Mouse (Mus musculus) mouse trophoblast stem cell (cell line): ENCODE results near the gene Kcnq1.

Experiments
- in situ Hi-C, 2 experiments: fragments of 300-500 bp; cut with MseI, MboI; formaldehyde crosslinking; loops; 2 replicates in 1 of 2; 3 replicates in 1 of 2; pipeline ENCODE4 v1.15.1; 2025

The Kcnq1 gene

GRCm38 (mm10) chr7:143265829-143266438 lies 159.8 kb downstream of the Kcnq1 start:
- in situ Hi-C loops = no loop called here

- in situ Hi-C loops = no loop called here
Observed at GRCm38 (mm10) chr7:143273747-143274146, 167.6 kb downstream of the Kcnq1 start.

GRCm38 (mm10) chr7:143275030-143275429 lies 168.9 kb downstream of the Kcnq1 start:
- in situ Hi-C loops = no loop called here

- in situ Hi-C loops = no loop called here
Observed at GRCm38 (mm10) chr7:143283625-143284024, 177.5 kb downstream of the Kcnq1 start.

- in situ Hi-C loops = no loop called here
Observed at GRCm38 (mm10) chr7:143284866-143285265, 178.7 kb downstream of the Kcnq1 start.

GRCm38 (mm10) chr7:143285440-143285839 lies 179.3 kb downstream of the Kcnq1 start:
- in situ Hi-C loops = no loop called here

GRCm38 (mm10) chr7:143286532-143287290 lies 180.5 kb downstream of the Kcnq1 start:
- in situ Hi-C loops = no loop called here

GRCm38 (mm10) chr7:143288135-143288534 lies 182.0 kb downstream of the Kcnq1 start:
- in situ Hi-C loops = no loop called here

- in situ Hi-C loops = no loop called here
Observed at GRCm38 (mm10) chr7:143289082-143289849, 183.1 kb downstream of the Kcnq1 start.

GRCm38 (mm10) chr7:143294690-143295355 lies 188.7 kb downstream of the Kcnq1 start:
- in situ Hi-C loops = no loop called here

GRCm38 (mm10) chr7:143295356-143296000 lies 189.3 kb downstream of the Kcnq1 start:
- in situ Hi-C loops = no loop called here

GRCm38 (mm10) chr7:143296001-143296379 lies 189.8 kb downstream of the Kcnq1 start:
- in situ Hi-C loops = no loop called here

GRCm38 (mm10) chr7:143296384-143296801 lies 190.2 kb downstream of the Kcnq1 start:
- in situ Hi-C loops = no loop called here

GRCm38 (mm10) chr7:143300037-143300436 lies 193.9 kb downstream of the Kcnq1 start:
- in situ Hi-C loops = no loop called here

- in situ Hi-C loops = no loop called here
Observed at GRCm38 (mm10) chr7:143300681-143301080, 194.5 kb downstream of the Kcnq1 start.

GRCm38 (mm10) chr7:143302156-143302555 lies 196.0 kb downstream of the Kcnq1 start:
- in situ Hi-C loops = no loop called here

- in situ Hi-C loops = no loop called here
Observed at GRCm38 (mm10) chr7:143302593-143303238, 196.6 kb downstream of the Kcnq1 start.

- in situ Hi-C loops = no loop called here
Observed at GRCm38 (mm10) chr7:143303557-143303956, 197.4 kb downstream of the Kcnq1 start.

- in situ Hi-C loops = no loop called here
Observed at GRCm38 (mm10) chr7:143305808-143306207, 199.6 kb downstream of the Kcnq1 start.

GRCm38 (mm10) chr7:143308001-143308400 lies 201.8 kb downstream of the Kcnq1 start:
- in situ Hi-C loops = no loop called here

- in situ Hi-C loops = no loop called here
Observed at GRCm38 (mm10) chr7:143310311-143310710, 204.1 kb downstream of the Kcnq1 start.
